Mouse (Mus musculus): ENCODE results near the gene Akap2. TPM values are rescaled to one million over a fixed set of nuclear protein-coding genes. Genes with fewer than 3 reads are reported as not detected.

Akap2 gene
- polyA plus RNA-seq, 1 experiment from 2014 or later = 1.5 TPM

DNA sequence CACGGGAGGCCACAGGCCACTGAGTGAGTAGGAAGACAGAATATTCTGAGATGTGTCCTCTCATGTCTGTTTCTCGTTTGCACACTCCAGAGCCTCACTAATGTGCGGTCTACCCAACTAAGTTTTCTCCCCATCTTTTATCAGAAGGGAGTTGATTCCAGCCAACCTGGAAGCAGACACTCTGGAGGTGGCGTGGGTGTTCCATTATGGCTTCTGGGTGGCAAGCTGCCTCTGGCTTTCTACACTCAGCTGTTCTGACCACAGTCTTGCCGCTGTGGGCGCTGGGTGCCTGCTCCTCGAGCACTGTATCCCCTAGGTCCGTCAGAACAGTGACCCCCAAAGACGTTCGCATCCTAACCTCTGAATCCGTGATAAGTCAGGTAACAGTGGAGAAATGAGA, 34.5 kb upstream of the Akap2 start:
- no peak overlapping the region for H3K4me3 ChIP-seq (replicated peaks)
- DNase-seq (no peak), ATAC-seq (ENCODE audit: low read depth) (no peak)
- H3K9me3 ChIP-seq (replicated peaks) = no peaks in the 10 kb centered on the region
- no peaks in the 10 kb centered on the region for H3K36me3 ChIP-seq
- WGBS (ENCODE audit: insufficient replicate concordance) = 67% methylated on average over 11 of the region's 11 CpGs
- no peak overlapping the region for H3K9ac ChIP-seq
- H3K4me2 ChIP-seq = no peak overlapping the region
- no peaks in the 10 kb centered on the region for H3K4me1 ChIP-seq (replicated peaks)
- no peaks in the 10 kb centered on the region for H3K27me3 ChIP-seq
- H3K27ac ChIP-seq = no peak overlapping the region

DNA sequence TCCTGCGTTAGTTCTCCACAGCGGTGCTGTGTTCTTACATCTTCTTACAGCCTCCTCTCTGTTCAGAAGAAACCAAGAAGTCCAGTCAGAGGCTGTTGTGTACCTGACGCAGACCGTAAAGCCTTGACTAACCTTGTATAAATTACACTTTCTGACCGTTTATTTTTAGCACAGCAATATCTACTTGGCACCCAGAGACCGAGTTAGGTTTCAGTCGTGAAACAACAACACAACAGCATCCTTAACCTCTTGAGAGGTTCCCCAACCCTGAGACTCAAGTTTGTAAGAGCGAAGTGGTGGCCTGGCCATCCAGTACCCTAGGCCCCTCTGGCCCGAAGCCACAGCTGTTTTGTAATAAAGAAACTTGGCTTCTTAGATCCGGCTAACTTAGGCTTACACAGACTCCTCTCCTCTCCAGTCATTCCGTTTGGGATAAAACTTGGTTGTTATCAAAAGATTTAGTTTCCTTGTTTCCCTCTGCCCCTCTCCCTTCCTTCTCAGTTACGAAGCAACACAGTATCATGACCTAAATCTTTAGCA, 32.7 kb upstream of the Akap2 start:
- no peak for ATAC-seq (ENCODE audit: low read depth)
- H3K4me2 ChIP-seq = no peak overlapping the region
- no peaks in the 10 kb centered on the region for H3K27me3 ChIP-seq
- no peaks in the 10 kb centered on the region for H3K9me3 ChIP-seq (replicated peaks)
- 61% methylated on average over 12 of the region's 12 CpGs for WGBS (ENCODE audit: insufficient replicate concordance)
- DNase-seq = no peak
- no peak overlapping the region for H3K9ac ChIP-seq
- no peak overlapping the region for H3K4me3 ChIP-seq (replicated peaks)
- H3K27ac ChIP-seq = no peak overlapping the region
- no peaks in the 10 kb centered on the region for H3K36me3 ChIP-seq
- H3K4me1 ChIP-seq (replicated peaks) = no peaks in the 10 kb centered on the region

DNA sequence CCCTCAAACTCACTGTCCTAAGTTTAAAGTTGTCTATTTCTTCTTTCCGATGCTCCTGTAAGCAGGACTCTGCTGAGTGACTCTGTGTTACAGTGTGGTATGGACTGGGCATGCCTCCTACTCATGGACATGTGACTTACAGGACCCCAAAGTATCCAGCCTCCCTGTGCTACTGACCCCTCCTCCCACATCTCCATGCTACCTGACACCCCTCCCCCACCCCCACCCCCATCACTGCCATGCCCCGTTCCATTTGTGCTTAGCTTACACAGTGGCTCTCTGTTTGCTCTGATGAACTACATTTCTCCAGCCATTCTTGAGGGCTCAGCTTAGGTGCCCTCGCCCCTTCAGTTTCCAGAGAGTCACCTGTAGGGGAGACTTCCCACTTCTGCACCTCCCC, 30.7 kb upstream of the Akap2 start:
- H3K9me3 ChIP-seq (replicated peaks) = no peaks in the 10 kb centered on the region
- no peaks in the 10 kb centered on the region for H3K4me1 ChIP-seq (replicated peaks)
- H3K4me3 ChIP-seq (replicated peaks) = no peak overlapping the region
- ATAC-seq (ENCODE audit: low read depth) (no peak), DNase-seq (no peak)
- H3K27ac ChIP-seq = no peak overlapping the region
- no peaks in the 10 kb centered on the region for H3K27me3 ChIP-seq
- 47% methylated on average over 3 of the region's 3 CpGs for WGBS (ENCODE audit: insufficient replicate concordance)
- H3K36me3 ChIP-seq = no peaks in the 10 kb centered on the region
- no peak overlapping the region for H3K9ac ChIP-seq
- H3K4me2 ChIP-seq = no peak overlapping the region

DNA sequence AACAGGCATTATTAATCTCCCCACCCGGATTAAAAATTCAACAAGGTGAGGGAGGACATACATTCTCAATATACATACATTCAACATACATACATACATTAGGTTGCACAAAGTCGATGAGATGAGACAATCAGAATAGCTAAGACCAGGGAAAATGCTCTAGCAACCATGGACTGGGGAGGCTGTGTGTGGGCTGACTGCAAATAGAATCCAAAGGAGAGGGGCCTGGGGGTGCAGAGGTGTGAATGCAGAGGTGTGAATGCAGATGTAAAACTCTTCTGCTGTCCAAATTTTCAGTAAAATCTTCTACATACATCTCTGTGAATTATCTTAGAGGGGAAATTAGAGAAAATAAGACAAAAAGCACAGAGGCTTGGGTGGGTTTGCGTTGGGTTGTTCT, 29.9 kb upstream of the Akap2 start:
- Histone ChIP-seq H3K4me1 (replicated peaks) (no peaks in the 10 kb centered on the region), H3K9me3 (replicated peaks) (no peaks in the 10 kb centered on the region), H3K4me2 (no peak overlapping the region), H3K4me3 (replicated peaks) (no peak overlapping the region), H3K9ac (no peak overlapping the region), H3K27ac (no peak overlapping the region), H3K27me3 (no peaks in the 10 kb centered on the region), H3K36me3 (no peaks in the 10 kb centered on the region)
- ATAC-seq (ENCODE audit: low read depth) (no peak), DNase-seq (no peak)
- 50% methylated on average over 3 of the region's 3 CpGs for WGBS (ENCODE audit: insufficient replicate concordance)

DNA sequence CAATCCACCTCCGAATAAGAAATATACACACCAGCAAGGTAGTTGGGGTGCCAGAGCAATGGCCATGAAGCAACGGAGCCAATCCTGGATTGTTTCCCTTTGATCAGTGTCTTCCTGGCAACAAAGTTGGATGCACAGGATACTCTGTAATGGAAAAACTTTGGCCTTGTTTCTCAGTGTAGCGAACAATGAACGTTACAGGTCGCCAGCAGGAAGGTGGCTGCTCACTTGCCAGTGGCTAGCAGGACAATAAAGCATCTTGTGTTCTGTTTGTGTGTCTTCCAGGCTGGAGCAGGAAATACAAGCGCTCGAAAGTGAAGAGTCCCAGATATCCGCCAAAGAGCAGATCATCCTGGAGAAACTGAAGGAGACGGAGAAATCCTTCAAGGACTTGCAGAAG, 29.3 kb upstream of the Akap2 start:
- ATAC-seq (ENCODE audit: low read depth) (no peak), DNase-seq (no peak)
- H3K4me1 ChIP-seq (replicated peaks) = no peaks in the 10 kb centered on the region
- H3K9me3 ChIP-seq (replicated peaks) = no peaks in the 10 kb centered on the region
- H3K27ac ChIP-seq = no peak overlapping the region
- H3K36me3 ChIP-seq = no peaks in the 10 kb centered on the region
- H3K27me3 ChIP-seq = no peaks in the 10 kb centered on the region
- no peak overlapping the region for H3K9ac ChIP-seq
- WGBS (ENCODE audit: insufficient replicate concordance) = 58% methylated on average over 9 of the region's 9 CpGs
- H3K4me3 ChIP-seq (replicated peaks) = no peak overlapping the region
- no peak overlapping the region for H3K4me2 ChIP-seq

DNA sequence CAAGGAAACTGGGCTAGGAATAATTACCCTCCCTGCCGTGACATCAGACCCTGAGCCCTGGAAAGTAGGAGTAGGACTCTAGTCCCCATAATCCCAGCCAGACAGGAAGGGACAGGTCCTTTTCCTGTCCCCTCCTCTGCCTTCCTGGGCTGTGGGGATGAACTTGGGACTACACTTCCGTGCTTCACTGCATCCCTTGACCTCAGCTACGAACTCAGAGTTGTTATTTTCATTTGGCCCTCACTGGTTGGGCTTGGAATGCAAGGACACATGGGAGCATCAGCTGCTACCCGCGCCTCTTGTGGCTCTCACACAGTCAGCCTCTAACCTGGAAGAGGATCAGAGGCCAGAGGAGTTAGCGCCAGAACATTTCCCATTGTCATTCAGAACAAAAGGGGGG, 27.5 kb upstream of the Akap2 start:
- Histone ChIP-seq H3K4me3 (replicated peaks) (no peak overlapping the region), H3K36me3 (no peaks in the 10 kb centered on the region), H3K27ac (no peak overlapping the region), H3K4me2 (no peak overlapping the region), H3K9me3 (replicated peaks) (no peaks in the 10 kb centered on the region), H3K9ac (no peak overlapping the region), H3K27me3 (no peaks in the 10 kb centered on the region), H3K4me1 (replicated peaks) (no peaks in the 10 kb centered on the region)
- no peak for DNase-seq
- no peak for ATAC-seq (ENCODE audit: low read depth)
- 49% methylated on average over 6 of the region's 6 CpGs for WGBS (ENCODE audit: insufficient replicate concordance)

DNA sequence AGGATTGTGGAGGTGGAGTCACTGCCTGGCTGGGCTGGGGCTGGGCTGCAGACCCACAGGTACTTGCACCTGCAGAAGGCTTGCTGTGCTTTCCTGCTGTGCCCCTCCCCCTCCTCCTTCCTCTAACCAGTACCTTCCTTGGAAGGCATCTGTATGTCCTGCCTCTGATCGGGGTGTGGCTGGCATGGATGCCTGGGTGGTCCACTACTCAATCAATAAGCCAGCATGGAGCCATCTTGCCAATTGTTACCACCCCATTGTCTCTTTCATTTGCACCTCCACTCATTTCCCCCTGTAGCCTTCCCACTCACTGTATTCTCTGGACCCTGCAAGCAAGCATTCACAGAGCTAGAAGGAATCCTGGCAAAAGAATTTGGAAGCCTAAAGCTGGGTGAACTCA, 26.7 kb upstream of the Akap2 start:
- DNase-seq = no peak
- Histone ChIP-seq H3K9ac (no peak overlapping the region), H3K4me3 (replicated peaks) (no peak overlapping the region), H3K36me3 (no peaks in the 10 kb centered on the region), H3K27ac (no peak overlapping the region), H3K4me2 (no peak overlapping the region), H3K4me1 (replicated peaks) (no peaks in the 10 kb centered on the region), H3K9me3 (replicated peaks) (no peaks in the 10 kb centered on the region), H3K27me3 (no peaks in the 10 kb centered on the region)
- 40% methylated on average over 1 of the region's 1 CpGs for WGBS (ENCODE audit: insufficient replicate concordance)
- no peak for ATAC-seq (ENCODE audit: low read depth)

DNA sequence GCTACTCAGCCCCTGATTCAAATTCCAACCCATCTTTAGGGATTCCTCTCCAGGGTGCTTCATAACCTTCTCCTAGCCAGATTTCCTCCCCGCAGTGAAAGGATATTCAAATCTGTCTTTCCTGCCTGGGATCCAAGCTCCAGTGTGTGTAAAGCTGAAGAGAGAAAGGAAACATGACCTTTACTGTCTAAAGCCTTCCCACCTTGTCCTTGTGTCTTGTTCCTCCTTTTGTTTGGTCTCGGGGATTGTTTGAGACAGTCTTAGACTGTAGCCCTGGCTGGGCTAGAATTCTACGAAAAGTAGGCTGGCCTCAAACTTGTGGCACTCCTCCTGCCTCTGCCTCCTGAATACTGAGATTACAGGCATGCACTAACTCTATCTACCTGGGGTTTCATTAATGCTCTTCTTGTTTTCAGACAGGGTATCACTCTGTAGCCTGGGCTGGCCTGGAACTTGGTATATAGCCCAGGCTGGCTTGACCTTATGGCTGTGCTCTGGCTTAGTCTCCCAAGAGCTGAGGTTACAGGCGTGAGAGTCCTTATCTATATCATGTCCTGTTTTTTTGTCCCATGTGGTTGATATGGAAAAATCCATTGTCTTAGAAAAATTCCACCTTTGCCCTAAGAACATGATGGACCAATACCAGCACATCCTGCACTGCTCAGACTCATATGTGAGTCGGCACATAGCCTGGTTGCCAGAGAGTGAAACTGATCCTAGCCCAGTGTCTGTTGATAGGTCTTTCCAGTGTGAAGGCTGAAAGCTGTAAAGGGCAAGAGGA, 22.9 kb upstream of the Akap2 start:
- Histone ChIP-seq H3K27ac (no peak overlapping the region), H3K27me3 (no peaks in the 10 kb centered on the region), H3K9me3 (replicated peaks) (no peaks in the 10 kb centered on the region), H3K4me1 (replicated peaks) (no peaks in the 10 kb centered on the region), H3K36me3 (no peaks in the 10 kb centered on the region), H3K4me2 (no peak overlapping the region), H3K4me3 (replicated peaks) (no peak overlapping the region), H3K9ac (no peak overlapping the region)
- no peak for ATAC-seq (ENCODE audit: low read depth)
- 52% methylated on average over 5 of the region's 5 CpGs for WGBS (ENCODE audit: insufficient replicate concordance)
- DNase-seq = no peak

DNA sequence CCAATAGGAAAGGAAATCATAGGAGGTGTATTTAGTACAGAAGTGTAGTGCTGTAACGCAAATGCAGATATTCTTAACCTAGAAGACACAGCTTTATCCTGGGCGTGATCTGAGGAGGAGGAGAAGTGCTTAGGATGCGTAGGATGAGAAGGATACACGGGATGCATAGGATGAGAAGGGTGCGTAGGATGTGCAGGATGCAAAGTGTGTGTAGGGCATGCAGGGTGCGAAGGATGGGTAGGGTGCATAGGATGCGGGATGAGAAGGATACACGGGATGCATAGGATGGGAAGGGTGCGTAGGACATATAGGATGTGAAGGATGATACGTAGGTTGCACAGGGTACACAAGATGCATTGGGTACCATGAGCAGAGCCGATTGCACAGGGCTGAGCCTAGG, 20.5 kb upstream of the Akap2 start:
- Histone ChIP-seq H3K9me3 (replicated peaks) (no peaks in the 10 kb centered on the region), H3K4me3 (replicated peaks) (no peak overlapping the region), H3K27me3 (no peaks in the 10 kb centered on the region), H3K27ac (no peak overlapping the region), H3K4me1 (replicated peaks) (no peaks in the 10 kb centered on the region), H3K9ac (no peak overlapping the region), H3K4me2 (no peak overlapping the region), H3K36me3 (no peaks in the 10 kb centered on the region)
- no peak for DNase-seq
- 76% methylated on average over 11 of the region's 11 CpGs for WGBS (ENCODE audit: insufficient replicate concordance)
- no peak for ATAC-seq (ENCODE audit: low read depth)

DNA sequence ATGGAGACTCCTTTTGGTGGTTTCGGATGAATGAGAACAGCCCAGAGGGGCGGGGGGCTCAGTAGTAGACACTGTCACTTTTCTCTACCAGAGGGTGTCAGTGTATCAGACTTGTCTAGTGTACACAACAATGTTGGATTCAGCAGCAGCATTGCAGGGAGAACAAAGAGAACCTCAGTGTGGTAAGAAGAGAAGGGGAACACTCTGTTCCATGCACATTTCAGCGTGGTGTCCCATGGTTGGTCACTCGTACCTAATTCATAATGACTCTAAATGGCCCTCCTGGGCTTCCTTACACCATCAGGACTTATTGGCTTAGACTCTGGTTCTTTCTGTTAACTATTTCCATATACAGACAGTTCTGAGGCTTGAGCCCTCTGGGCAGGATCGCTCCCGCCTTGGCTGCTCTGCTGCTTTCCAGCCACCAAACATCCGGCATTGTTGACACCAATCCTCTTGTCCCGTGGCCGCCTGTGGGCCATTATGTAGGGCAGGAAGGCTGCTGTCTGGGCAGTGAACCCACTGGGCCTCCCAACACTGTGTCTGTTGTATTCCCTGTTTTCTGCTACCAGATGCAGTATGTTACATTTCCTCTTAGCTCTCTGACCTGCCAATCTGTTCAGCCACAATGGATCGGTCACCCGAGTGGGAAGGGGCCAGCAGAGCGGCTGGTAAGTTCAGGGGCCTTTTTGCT, 19.4 kb upstream of the Akap2 start:
- ATAC-seq (ENCODE audit: low read depth) = no peak
- H3K4me1 ChIP-seq (replicated peaks) = no peaks in the 10 kb centered on the region
- no peaks in the 10 kb centered on the region for H3K27me3 ChIP-seq
- WGBS (ENCODE audit: insufficient replicate concordance) = 75% methylated on average over 12 of the region's 12 CpGs
- no peak overlapping the region for H3K9ac ChIP-seq
- H3K4me2 ChIP-seq = no peak overlapping the region
- no peaks in the 10 kb centered on the region for H3K9me3 ChIP-seq (replicated peaks)
- H3K27ac ChIP-seq = no peak overlapping the region
- no peak for DNase-seq
- no peak overlapping the region for H3K4me3 ChIP-seq (replicated peaks)
- H3K36me3 ChIP-seq = no peaks in the 10 kb centered on the region

DNA sequence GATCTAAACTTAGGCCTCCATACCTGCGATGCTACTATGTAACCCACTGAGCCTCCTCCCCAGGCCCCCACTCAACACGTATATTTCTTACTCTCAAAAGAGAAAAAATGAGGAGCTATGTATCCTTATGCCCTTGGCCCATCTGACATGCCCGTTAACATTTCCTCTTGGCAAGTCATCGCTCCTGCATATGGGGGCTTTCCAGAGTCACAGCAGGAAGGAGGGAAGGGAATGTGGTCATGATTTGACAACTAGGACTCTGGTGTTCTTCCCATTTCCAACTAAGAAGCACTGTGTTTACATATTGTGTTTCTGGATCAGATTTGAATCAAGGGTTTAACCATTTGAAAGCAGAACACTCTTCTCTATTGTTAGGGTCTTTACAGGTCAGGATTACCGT, 15.9 kb upstream of the Akap2 start:
- no peak overlapping the region for H3K4me2 ChIP-seq
- no peak for DNase-seq
- no peaks in the 10 kb centered on the region for H3K27me3 ChIP-seq
- H3K9ac ChIP-seq = no peak overlapping the region
- no peak overlapping the region for H3K27ac ChIP-seq
- no peaks in the 10 kb centered on the region for H3K36me3 ChIP-seq
- H3K4me3 ChIP-seq (replicated peaks) = no peak overlapping the region
- H3K4me1 ChIP-seq (replicated peaks) = no peaks in the 10 kb centered on the region
- H3K9me3 ChIP-seq (replicated peaks) = no peaks in the 10 kb centered on the region
- 68% methylated on average over 5 of the region's 5 CpGs for WGBS (ENCODE audit: insufficient replicate concordance)
- ATAC-seq (ENCODE audit: low read depth) = no peak
